Mouse (Mus musculus) heart, adult 2 months (tissue): ENCODE measurements around the gene Dab1. TPM values are rescaled to one million over a fixed set of nuclear protein-coding genes. Genes with fewer than 3 reads are reported as not detected.

Source experiments
- DNase-seq, 2 experiments: peaks; one replicate each; pipeline ENCODE4 v3.0.0; 2021
- H3K27ac ChIP-seq: fragments of 200-600 bp; 2 replicates; pipeline ENCODE4 v1.8.1; 2022
- H3K27me3 ChIP-seq: fragments of 200-500 bp; 2 replicates; pipeline ENCODE4 v1.6.1; 2012; ENCODE audit warnings: mild to moderate bottlenecking, low read length, inconsistent platforms, mixed read lengths; ENCODE audit not compliant: control insufficient read depth, insufficient read depth
- H3K36me3 ChIP-seq: fragments of 200-500 bp; 2 replicates; pipeline ENCODE4 v1.6.1; 2012; ENCODE audit warnings: low read length, inconsistent platforms; ENCODE audit not compliant: control insufficient read depth, insufficient read depth
- H3K4me1 ChIP-seq: fragments of 200-500 bp; 2 replicates; pipeline ENCODE4 v1.6.1; 2011; ENCODE audit warnings: low read length; ENCODE audit not compliant: control insufficient read depth, insufficient read depth
- H3K4me3 ChIP-seq: fragments of 200-600 bp; 2 replicates; pipeline ENCODE4 v1.8.1; 2022
- H3K79me2 ChIP-seq: fragments of 200-500 bp; replicated peaks from 2 replicates; pipeline ENCODE4 v1.6.1; 2012; ENCODE audit warnings: mild to moderate bottlenecking, inconsistent platforms, low read length, moderate library complexity, mixed read lengths; ENCODE audit not compliant: control insufficient read depth, insufficient read depth
- H3K9ac ChIP-seq: fragments of 200-500 bp; 2 replicates; pipeline ENCODE4 v1.6.1; 2012; ENCODE audit warnings: low read depth, mild to moderate bottlenecking, control low read depth, inconsistent platforms, low read length, mixed read lengths
- CTCF ChIP-seq: fragments of 200-600 bp; IDR thresholded peaks from 2 replicates; pipeline ENCODE4 v1.8.1; 2022; ENCODE audit warnings: antibody characterized with exemption, mild to moderate bottlenecking, moderate library complexity
- EP300 ChIP-seq: fragments of 200-500 bp; IDR thresholded peaks from 2 replicates; pipeline ENCODE4 v1.6.1; 2011; ENCODE audit warnings: low read depth, low read length, control low read depth; ENCODE audit not compliant: insufficient read depth
- POLR2A ChIP-seq: fragments of 200-500 bp; IDR thresholded peaks from 2 replicates; pipeline ENCODE4 v1.6.1; 2011; ENCODE audit warnings: mild to moderate bottlenecking, low read depth, low read length, control low read depth; ENCODE audit not compliant: insufficient read depth
- WGBS: fragments of 180-500 bp; shearing (Covaris S2); methylation state at CpG from one replicate; pipeline ENCODE4 v1.1.7; 2018; 5-methylcytosine and 5-hydroxymethylcytosine counted together
- intact Hi-C: fragments of 180-260 bp; cut with DNase I; formaldehyde crosslinking; loops from one replicate; pipeline ENCODE4 v1.15.1; 2025
- polyA plus RNA-seq: library from polyadenylated mRNA; depleted of rRNA; stranded (reverse); fragments of >200 nt; gene quantifications from 2 replicates; pipeline ENCODE4 v1.2.3, GENCODE M21; 2012
- total RNA-seq, 2 experiments: library from RNA; stranded (reverse); gene quantifications; 2 replicates each; pipeline ENCODE4 v1.2.3; 2021

Gene Dab1
- total and polyA plus RNA-seq, 3 experiments, result 0.21 TPM; not detected in 2

- DNase-seq, result peak in 1 of 2 experiments; percentile 18
- WGBS, result 23% methylated on average over 3 of the region's 3 CpGs
- no peaks in the 10 kb centered on the region for H3K27me3 ChIP-seq
- no peaks in the 10 kb centered on the region for H3K36me3 ChIP-seq
- TF ChIP-seq CTCF, result no peak
- TF ChIP-seq POLR2A, result no peak
- no peak for TF ChIP-seq EP300
- no peaks in the 10 kb centered on the region for H3K4me1 ChIP-seq
- intact Hi-C loops, result no loop called here
- no peaks in the 10 kb centered on the region for H3K79me2 ChIP-seq
- no peak overlapping the region for H3K27ac ChIP-seq
- H3K9ac ChIP-seq, result no peak overlapping the region
- H3K4me3 ChIP-seq, result no peak overlapping the region
Observed at GRCm38 (mm10) chr4:104067748-104068147, 448.6 kb downstream of the Dab1 start.

GRCm38 (mm10) chr4:104071296-104071695 lies 452.1 kb downstream of the Dab1 start:
- 56% methylated on average over 10 of the region's 10 CpGs for WGBS

GRCm38 (mm10) chr4:104073920-104074459 lies 454.8 kb downstream of the Dab1 start:
- intact Hi-C loops, result no loop called here
- H3K4me3 ChIP-seq, result no peak overlapping the region
- H3K36me3 ChIP-seq, result no peaks in the 10 kb centered on the region
- no peak overlapping the region for H3K9ac ChIP-seq
- DNase-seq, result peak in 1 of 2 experiments; percentile 3
- H3K27ac ChIP-seq, result no peak overlapping the region
- TF ChIP-seq CTCF, result no peak
- no peak for TF ChIP-seq EP300
- TF ChIP-seq POLR2A, result no peak
- no peaks in the 10 kb centered on the region for H3K4me1 ChIP-seq
- WGBS, result 67% methylated on average over 7 of the region's 7 CpGs
- H3K27me3 ChIP-seq, result no peaks in the 10 kb centered on the region
- no peaks in the 10 kb centered on the region for H3K79me2 ChIP-seq

More at GRCm38 (mm10) chr4:104071296-104071695, 452.1 kb downstream of the Dab1 start:
- Histone ChIP-seq H3K36me3 (no peaks in the 10 kb centered on the region), H3K27me3 (no peaks in the 10 kb centered on the region), H3K79me2 (no peaks in the 10 kb centered on the region), H3K4me3 (no peak overlapping the region), H3K27ac (no peak overlapping the region), H3K4me1 (no peaks in the 10 kb centered on the region), H3K9ac (no peak overlapping the region)
- DNase-seq, result no peak
- TF ChIP-seq POLR2A, result no peak
- TF ChIP-seq CTCF, result no peak
- no peak for TF ChIP-seq EP300
- intact Hi-C loops, result no loop called here

GRCm38 (mm10) chr4:104077771-104078170 lies 458.6 kb downstream of the Dab1 start:
- H3K4me3 ChIP-seq, result no peak overlapping the region
- 75% methylated on average over 1 of the region's 1 CpGs for WGBS
- H3K27me3 ChIP-seq, result no peaks in the 10 kb centered on the region
- DNase-seq, result peak in 1 of 2 experiments; percentile 39
- no peaks in the 10 kb centered on the region for H3K4me1 ChIP-seq
- H3K9ac ChIP-seq, result no peak overlapping the region
- intact Hi-C loops, result no loop called here
- TF ChIP-seq POLR2A (no peak), CTCF (no peak), EP300 (no peak)
- no peak overlapping the region for H3K27ac ChIP-seq
- H3K79me2 ChIP-seq, result no peaks in the 10 kb centered on the region
- no peaks in the 10 kb centered on the region for H3K36me3 ChIP-seq

- H3K4me1 ChIP-seq, result no peaks in the 10 kb centered on the region
- WGBS, result 70% methylated on average over 6 of the region's 6 CpGs
- no peaks in the 10 kb centered on the region for H3K79me2 ChIP-seq
- TF ChIP-seq EP300 (no peak), CTCF (no peak), POLR2A (no peak)
- no peak for DNase-seq
- no peak overlapping the region for H3K27ac ChIP-seq
- no peak overlapping the region for H3K9ac ChIP-seq
- no peak overlapping the region for H3K4me3 ChIP-seq
- no peaks in the 10 kb centered on the region for H3K36me3 ChIP-seq
- intact Hi-C loops, result no loop called here
- H3K27me3 ChIP-seq, result no peaks in the 10 kb centered on the region
Observed at GRCm38 (mm10) chr4:104106299-104106698, 487.1 kb downstream of the Dab1 start.

- H3K4me1 ChIP-seq, result no peaks in the 10 kb centered on the region
- TF ChIP-seq EP300 (no peak), POLR2A (no peak), CTCF (no peak)
- DNase-seq, result no peak
- H3K9ac ChIP-seq, result no peak overlapping the region
- H3K27me3 ChIP-seq, result no peaks in the 10 kb centered on the region
- no peaks in the 10 kb centered on the region for H3K36me3 ChIP-seq
- no peak overlapping the region for H3K4me3 ChIP-seq
- no peaks in the 10 kb centered on the region for H3K79me2 ChIP-seq
- intact Hi-C loops, result no loop called here
- no peak overlapping the region for H3K27ac ChIP-seq
Observed at GRCm38 (mm10) chr4:104111614-104112013, 492.5 kb downstream of the Dab1 start.
